Mouse (Mus musculus) limb, embryonic 13.5 days (tissue): ENCODE measurements around the gene Tas2r103. TPM values are rescaled to one million over a fixed set of nuclear protein-coding genes. Genes with fewer than 3 reads are reported as not detected.

Source experiments
- ATAC-seq: fragments of 200-750 bp; cut with Nextera tagmentation; 2 replicates; pipeline ENCODE4 v1.8.0; 2017; ENCODE audit warnings: low read depth, moderate number of reproducible peaks, moderate TSS enrichment; ENCODE audit not compliant: low FRiP score
- H3K27ac ChIP-seq: fragments of 300-500 bp; sonication (generic); 2 replicates; pipeline ENCODE4 v1.5.1; 2015; ENCODE audit warnings: inconsistent platforms, mild to moderate bottlenecking, moderate library complexity
- H3K27me3 ChIP-seq: fragments of 300-500 bp; sonication (generic); 2 replicates; pipeline ENCODE4 v1.6.1; 2015; ENCODE audit warnings: mild to moderate bottlenecking, inconsistent platforms
- H3K36me3 ChIP-seq: fragments of 300-500 bp; sonication (generic); 2 replicates; pipeline ENCODE4 v1.6.1; 2015; ENCODE audit warnings: inconsistent platforms, mild to moderate bottlenecking, moderate library complexity
- H3K4me1 ChIP-seq: fragments of 300-500 bp; sonication (generic); 2 replicates; pipeline ENCODE4 v1.6.1; 2015; ENCODE audit warnings: inconsistent platforms
- H3K4me2 ChIP-seq: fragments of 300-500 bp; sonication (generic); replicated peaks from 2 replicates; pipeline ENCODE4 v1.6.1; 2015; ENCODE audit warnings: inconsistent platforms, mild to moderate bottlenecking, moderate library complexity
- H3K4me3 ChIP-seq: fragments of 300-500 bp; sonication (generic); 2 replicates; pipeline ENCODE4 v1.5.1; 2015; ENCODE audit warnings: moderate library complexity, mild to moderate bottlenecking, inconsistent platforms
- H3K9ac ChIP-seq: fragments of 300-500 bp; sonication (generic); 2 replicates; pipeline ENCODE4 v1.6.1; 2015; ENCODE audit warnings: mild to moderate bottlenecking, inconsistent platforms
- H3K9me3 ChIP-seq: fragments of 300-500 bp; sonication (generic); 2 replicates; pipeline ENCODE4 v1.6.1; 2016; ENCODE audit warnings: inconsistent platforms
- WGBS: fragments of 180-500 bp; shearing (Covaris S2); methylation state at CpG from one replicate; pipeline ENCODE4 v1.1.7; 2015; 5-methylcytosine and 5-hydroxymethylcytosine counted together
- polyA plus RNA-seq: library from polyadenylated mRNA; unstranded; fragments of >200 nt; fragmentation: Nextera tagmentation; extraction: Ambion mirVana; gene quantifications from 2 replicates; pipeline ENCODE4 v1.2.1, GENCODE M21; 2015

Tas2r103 gene
- polyA plus RNA-seq = not detected in 2 replicates

- Histone ChIP-seq H3K4me3 (no peak within 1 kb of the TSS), H3K9ac (no peak within 1 kb of the TSS), H3K27ac (no peak within 1 kb of the TSS), H3K4me2 (no peak within 1 kb of the TSS), H3K9me3 (no peaks in the 10 kb centered on the region), H3K27me3 (no peaks in the 10 kb centered on the region), H3K36me3 (no peaks in the 10 kb centered on the region), H3K4me1 (no peaks in the 10 kb centered on the region)
- ATAC-seq = no peak
- WGBS = 71% methylated on average over 2 of the region's 2 CpGs
Measured at GRCm38 (mm10) chr6:133037001-133037400, at the start of gene Tas2r103. Gene Tas2r103 (minus strand): TSS chr6:133037101.

DNA sequence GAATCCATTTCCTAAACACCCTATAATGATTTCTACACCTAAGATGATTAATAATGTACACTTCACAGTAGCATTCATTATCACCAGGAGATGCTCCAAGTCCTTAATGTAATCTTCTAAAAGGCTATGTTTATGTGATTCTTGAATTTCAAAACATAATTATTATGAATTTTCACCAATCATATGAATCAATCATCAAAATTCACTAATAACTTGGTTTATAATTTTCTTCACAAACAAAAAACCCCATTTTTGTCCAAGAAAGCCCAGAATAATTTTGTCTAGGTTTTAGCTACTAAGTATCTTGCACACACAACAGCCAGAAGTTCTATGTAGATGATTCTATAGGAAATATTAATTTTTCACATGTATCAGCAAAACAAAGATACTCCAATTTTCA, 18.8 kb upstream of the Tas2r103 start, which contains the start of gene Tas2r140:
TSS of gene Tas2r140 (minus strand) at position 101 of the 400 bp plus-strand sequence.
- H3K4me2 ChIP-seq = no peak within 1 kb of the TSS
- no peaks in the 10 kb centered on the region for H3K27me3 ChIP-seq
- H3K27ac ChIP-seq = no peak within 1 kb of the TSS
- no peak within 1 kb of the TSS for H3K9ac ChIP-seq
- H3K4me1 ChIP-seq = no peaks in the 10 kb centered on the region
- H3K4me3 ChIP-seq = no peak within 1 kb of the TSS
- H3K36me3 ChIP-seq = no peaks in the 10 kb centered on the region
- no peaks in the 10 kb centered on the region for H3K9me3 ChIP-seq
- no peak for ATAC-seq

Other genes with a start within 250 kb of the Tas2r103 start
- not detected in 2 replicates for gene Tas2r117, start 234.3 kb downstream of the Tas2r103 start, polyA plus RNA-seq
- not detected in 2 replicates for gene Tas2r123, start 190.0 kb downstream of the Tas2r103 start, polyA plus RNA-seq
- gene Tas2r116, start 181.7 kb downstream of the Tas2r103 start, polyA plus RNA-seq = not detected in 2 replicates
- gene Tas2r110, start 169.1 kb downstream of the Tas2r103 start, polyA plus RNA-seq = not detected in 2 replicates
- gene Tas2r113, start 144.1 kb downstream of the Tas2r103 start, polyA plus RNA-seq = not detected in 2 replicates
- gene Tas2r125, start 127.5 kb downstream of the Tas2r103 start, polyA plus RNA-seq = not detected in 2 replicates
- gene Tas2r129, start 86.0 kb downstream of the Tas2r103 start, polyA plus RNA-seq = not detected in 2 replicates
- gene Tas2r131, start 79.2 kb downstream of the Tas2r103 start, polyA plus RNA-seq = not detected in 2 replicates
- not detected in 2 replicates for gene Tas2r109, start 56.1 kb downstream of the Tas2r103 start, polyA plus RNA-seq
- not detected in 2 replicates for gene Tas2r140, start 18.7 kb upstream of the Tas2r103 start, polyA plus RNA-seq
- gene Smim10l1, start 67.8 kb upstream of the Tas2r103 start, polyA plus RNA-seq = 103 and 115 TPM in 2 replicates